Mouse (Mus musculus): Measurements from ENCODE around the gene Ttc13. TPM values are rescaled to one million over a fixed set of nuclear protein-coding genes. Genes with fewer than 3 reads are reported as not detected.

The Ttc13 gene
- total and polyA plus RNA-seq, 2 experiments, result 11.8 to 24.8 TPM

GRCm38 (mm10) chr8:124662446-124663111 is 59.2 kb downstream of the Ttc13 start:
- 1% methylated on average over 49 of the region's 49 CpGs for WGBS
- DNase-seq (ENCODE audit: extremely low read depth, low read depth, low spot score), result no peak
- peak overlapping the region; percentile 91 for H3K4me3 ChIP-seq (ENCODE audit: insufficient read depth, low read depth, low read length)
- H3K79me2 ChIP-seq (ENCODE audit: control insufficient read depth, insufficient read depth, low read length), result peaks cover 31% of the 10 kb centered on the region; the same call in 1 of the 2 replicates
- no peak for TF ChIP-seq CTCF (IDR thresholded peaks at IDR 0.05; ENCODE audit: low read depth, low read length)
- no peak for TF ChIP-seq POLR2A (IDR thresholded peaks at IDR 0.05; ENCODE audit: extremely low read depth, insufficient read depth, low read length)
- peak overlapping the region; percentile 94 for H3K9ac ChIP-seq (ENCODE audit: low read depth, low read length)
- H3K4me1 ChIP-seq (ENCODE audit: control insufficient read depth, insufficient read depth, low read length), result peaks cover 26% of the 10 kb centered on the region
- peak overlapping the region; percentile 52 for H3K27ac ChIP-seq (replicated peaks; ENCODE audit: insufficient read depth, low read depth, low read length)
- no peaks in the 10 kb centered on the region for H3K27me3 ChIP-seq (ENCODE audit: control insufficient read depth, insufficient read depth, low read length)
- H3K36me3 ChIP-seq (ENCODE audit: control insufficient read depth, insufficient read depth, low read length), result no peaks in the 10 kb centered on the region

DNA sequence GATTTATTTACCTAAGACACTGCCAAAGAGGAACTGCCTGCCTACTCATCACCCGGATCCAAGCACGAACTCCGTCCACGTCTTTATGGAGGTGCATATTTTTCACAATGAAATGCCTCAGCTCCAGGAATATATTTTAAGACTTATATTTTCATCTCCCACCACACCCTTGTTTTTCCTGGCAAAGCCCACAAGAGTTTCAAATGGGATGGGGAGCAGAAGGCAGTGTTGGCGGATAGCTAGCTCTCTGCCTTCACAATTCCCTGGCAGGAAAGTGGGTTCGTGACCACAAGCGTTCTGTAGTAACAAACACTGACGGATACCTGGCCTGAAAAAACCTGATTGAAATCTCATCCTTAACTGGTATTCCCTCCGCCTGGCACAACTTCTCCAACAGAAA is 60.0 kb downstream of the Ttc13 start:
- Histone ChIP-seq H3K4me1 (ENCODE audit: control insufficient read depth, insufficient read depth, low read length) (peaks cover 28% of the 10 kb centered on the region), H3K36me3 (ENCODE audit: control insufficient read depth, insufficient read depth, low read length) (no peaks in the 10 kb centered on the region), H3K4me3 (ENCODE audit: insufficient read depth, low read depth, low read length) (peak overlapping the region; percentile 91), H3K9ac (ENCODE audit: low read depth, low read length) (peak overlapping the region; percentile 94), H3K27me3 (ENCODE audit: control insufficient read depth, insufficient read depth, low read length) (no peaks in the 10 kb centered on the region), H3K79me2 (ENCODE audit: control insufficient read depth, insufficient read depth, low read length) (peaks cover 35% of the 10 kb centered on the region; the same call in 1 of the 2 replicates), H3K27ac (replicated peaks; ENCODE audit: insufficient read depth, low read depth, low read length) (peak overlapping the region; percentile 52)
- no peak for TF ChIP-seq POLR2A (IDR thresholded peaks at IDR 0.05; ENCODE audit: extremely low read depth, insufficient read depth, low read length)
- no peak for TF ChIP-seq CTCF (IDR thresholded peaks at IDR 0.05; ENCODE audit: low read depth, low read length)
- WGBS, result 11% methylated on average over 9 of the region's 9 CpGs
- peak; percentile 53 for DNase-seq (ENCODE audit: extremely low read depth, low read depth, low spot score)

DNA sequence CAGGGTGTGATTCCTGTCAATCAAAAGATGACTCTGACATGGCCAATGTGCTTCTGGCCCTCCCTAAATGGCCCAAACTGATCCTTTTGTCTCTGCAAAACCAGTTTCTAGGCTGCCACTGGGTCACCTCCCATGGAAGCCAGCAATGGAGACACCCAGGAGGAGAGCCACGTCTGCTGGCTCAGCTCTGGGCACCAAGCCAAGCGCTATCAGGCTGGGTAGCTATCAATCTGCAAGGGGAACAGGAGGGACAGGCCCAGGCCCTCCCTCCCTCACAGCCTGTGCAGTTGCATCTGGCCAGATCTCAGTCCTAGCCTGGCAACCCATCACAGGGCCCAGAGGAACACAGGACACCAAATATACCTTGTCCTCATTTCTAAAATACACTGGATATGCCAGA is 63.4 kb downstream of the Ttc13 start:
- H3K9ac ChIP-seq (ENCODE audit: low read depth, low read length), result no peak overlapping the region
- H3K36me3 ChIP-seq (ENCODE audit: control insufficient read depth, insufficient read depth, low read length), result no peaks in the 10 kb centered on the region
- no peak overlapping the region for H3K4me3 ChIP-seq (ENCODE audit: insufficient read depth, low read depth, low read length)
- H3K27ac ChIP-seq (replicated peaks; ENCODE audit: insufficient read depth, low read depth, low read length), result no peak overlapping the region
- DNase-seq (ENCODE audit: extremely low read depth, low read depth, low spot score), result peak; percentile 68
- H3K4me1 ChIP-seq (ENCODE audit: control insufficient read depth, insufficient read depth, low read length), result peaks cover 38% of the 10 kb centered on the region
- no peak for TF ChIP-seq POLR2A (IDR thresholded peaks at IDR 0.05; ENCODE audit: extremely low read depth, insufficient read depth, low read length)
- TF ChIP-seq CTCF (IDR thresholded peaks at IDR 0.05; ENCODE audit: low read depth, low read length), result no peak
- peaks cover 44% of the 10 kb centered on the region; the same call in 1 of the 2 replicates for H3K79me2 ChIP-seq (ENCODE audit: control insufficient read depth, insufficient read depth, low read length)
- 11% methylated on average over 2 of the region's 2 CpGs for WGBS
- no peaks in the 10 kb centered on the region for H3K27me3 ChIP-seq (ENCODE audit: control insufficient read depth, insufficient read depth, low read length)

- peaks cover 41% of the 10 kb centered on the region for H3K4me1 ChIP-seq (ENCODE audit: control insufficient read depth, insufficient read depth, low read length)
- DNase-seq (ENCODE audit: extremely low read depth, low read depth, low spot score), result no peak
- H3K27ac ChIP-seq (replicated peaks; ENCODE audit: insufficient read depth, low read depth, low read length), result no peak overlapping the region
- no peaks in the 10 kb centered on the region for H3K36me3 ChIP-seq (ENCODE audit: control insufficient read depth, insufficient read depth, low read length)
- H3K4me3 ChIP-seq (ENCODE audit: insufficient read depth, low read depth, low read length), result no peak overlapping the region
- H3K79me2 ChIP-seq (ENCODE audit: control insufficient read depth, insufficient read depth, low read length), result peaks cover 44% of the 10 kb centered on the region; the same call in 1 of the 2 replicates
- no peak for TF ChIP-seq CTCF (IDR thresholded peaks at IDR 0.05; ENCODE audit: low read depth, low read length)
- no peak for TF ChIP-seq POLR2A (IDR thresholded peaks at IDR 0.05; ENCODE audit: extremely low read depth, insufficient read depth, low read length)
- no peak overlapping the region for H3K9ac ChIP-seq (ENCODE audit: low read depth, low read length)
- H3K27me3 ChIP-seq (ENCODE audit: control insufficient read depth, insufficient read depth, low read length), result no peaks in the 10 kb centered on the region
- 75% methylated on average over 7 of the region's 7 CpGs for WGBS
These were observed 63.8 kb downstream of the Ttc13 start for GRCm38 (mm10) chr8:124657961-124658360.

DNA sequence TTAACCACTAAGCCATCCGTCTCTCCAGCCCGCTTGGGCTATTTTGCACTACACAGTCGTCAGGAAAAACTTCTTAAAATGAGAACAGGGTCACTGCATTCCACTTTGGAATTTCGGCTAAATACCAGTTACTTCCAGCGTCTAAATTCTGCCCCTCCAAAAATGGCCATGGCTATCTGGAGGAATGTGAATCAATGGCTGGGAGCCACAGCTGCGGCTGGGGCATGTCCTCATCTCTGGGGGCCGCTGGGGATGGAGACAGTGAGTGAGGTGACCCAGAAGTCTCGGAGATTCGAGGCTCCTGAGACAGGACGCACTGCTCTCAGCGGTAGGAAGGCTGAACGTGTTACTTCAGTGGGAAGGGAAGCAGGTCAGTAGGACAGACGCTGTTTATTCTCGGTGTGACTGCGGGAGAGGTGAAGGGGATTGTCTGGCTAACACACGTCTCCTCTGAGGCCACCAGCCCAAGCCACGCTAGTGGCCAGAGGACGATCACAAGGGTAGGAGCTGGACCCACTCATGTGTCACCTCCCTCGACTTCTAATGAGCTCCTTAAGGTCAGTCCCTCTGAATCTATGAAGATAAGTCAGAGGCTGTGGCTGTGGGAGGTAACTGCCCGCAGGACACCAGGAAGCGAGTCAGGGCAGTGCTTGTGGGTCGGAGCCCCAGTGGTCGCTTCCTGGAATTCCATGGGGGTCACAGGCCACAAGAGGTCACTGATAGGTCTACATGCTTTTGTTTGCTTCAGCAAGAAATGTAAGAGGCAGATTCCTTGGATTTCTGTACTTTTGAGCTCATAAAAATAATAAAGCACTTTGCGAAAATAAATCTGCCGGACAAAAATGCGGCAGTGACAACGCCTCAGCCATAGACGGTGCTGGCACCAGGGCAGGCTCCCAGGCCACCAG is 68.0 kb downstream of the Ttc13 start:
- 71% methylated on average over 28 of the region's 28 CpGs for WGBS
- DNase-seq (ENCODE audit: extremely low read depth, low read depth, low spot score), result no peak
- H3K4me3 ChIP-seq (ENCODE audit: insufficient read depth, low read depth, low read length), result no peak overlapping the region
- peaks cover 40% of the 10 kb centered on the region for H3K4me1 ChIP-seq (ENCODE audit: control insufficient read depth, insufficient read depth, low read length)
- H3K36me3 ChIP-seq (ENCODE audit: control insufficient read depth, insufficient read depth, low read length), result no peaks in the 10 kb centered on the region; the same call in 1 of the 2 replicates
- H3K27me3 ChIP-seq (ENCODE audit: control insufficient read depth, insufficient read depth, low read length), result no peaks in the 10 kb centered on the region
- H3K9ac ChIP-seq (ENCODE audit: low read depth, low read length), result no peak overlapping the region
- H3K79me2 ChIP-seq (ENCODE audit: control insufficient read depth, insufficient read depth, low read length), result peaks cover 35% of the 10 kb centered on the region
- no peak overlapping the region; the same call in 1 of the 2 replicates for H3K27ac ChIP-seq (replicated peaks; ENCODE audit: insufficient read depth, low read depth, low read length)
- no peak for TF ChIP-seq CTCF (IDR thresholded peaks at IDR 0.05; ENCODE audit: low read depth, low read length)
- TF ChIP-seq POLR2A (IDR thresholded peaks at IDR 0.05; ENCODE audit: extremely low read depth, insufficient read depth, low read length), result no peak

All from liver, adult 2 months (tissue).